Mouse (Mus musculus) embryonic fibroblast, embryonic 13.5 days (primary cell): ENCODE data around the gene Stac3.

Experiments
- CTCF ChIP-seq: IDR thresholded peaks from 2 replicates; pipeline ENCODE4 v1.5.1; 2011; ENCODE audit warnings: mild to moderate bottlenecking, control low read depth, low read length, moderate library complexity, borderline replicate concordance; ENCODE audit not compliant: insufficient read depth
- POLR2A ChIP-seq: IDR thresholded peaks from 2 replicates; pipeline ENCODE4 v1.6.1; 2011; ENCODE audit warnings: low read depth, mild to moderate bottlenecking, control low read depth, low read length, moderate library complexity

- TF ChIP-seq POLR2A (no peak), CTCF (no peak)
Observed at GRCm38 (mm10) chr10:127510895-127511617, 9.6 kb downstream of the Stac3 start.
